Mouse (Mus musculus): Measurements from ENCODE around the gene Cdk19.

DNA sequence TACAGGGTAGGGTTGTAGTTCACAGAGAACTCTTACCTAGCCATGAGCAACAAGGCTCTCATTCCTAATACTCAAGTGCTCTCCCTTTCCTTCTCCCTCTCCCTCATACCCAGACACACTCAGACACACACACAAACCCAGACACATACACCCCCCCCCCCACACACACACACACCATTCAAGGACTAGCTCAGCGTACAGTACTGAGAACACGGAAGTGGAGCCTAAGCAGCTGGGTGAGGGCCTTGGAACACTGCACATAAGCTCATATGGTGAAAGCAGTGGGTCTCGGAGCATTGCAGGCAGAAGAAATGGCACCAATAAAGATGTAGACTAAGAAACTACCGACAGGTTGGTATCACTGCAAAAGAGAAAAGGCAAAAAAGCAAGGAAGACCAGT lies 105.2 kb downstream of the Cdk19 start:
- TF ChIP-seq POLR2A (IDR thresholded peaks at IDR 0.05; ENCODE audit: insufficient read depth, low read length) = no peak
- no peak for TF ChIP-seq CTCF (IDR thresholded peaks at IDR 0.05; ENCODE audit: low read depth, low read length)
- TF ChIP-seq EP300 (IDR thresholded peaks at IDR 0.05; ENCODE audit: insufficient read depth, low read depth, low read length) = no peak

All from ES-Bruce4 (cell line).